Mouse (Mus musculus) CH12.LX (cell line): ENCODE results near the gene Wdr37. TPM values are rescaled to one million over a fixed set of nuclear protein-coding genes. Genes with fewer than 3 reads are reported as not detected.
A peak's percentile ranks its signal among the peaks of the same experiment; 100 is the strongest.

Source experiments
- DNase-seq: peaks from one replicate; pipeline ENCODE4 v3.0.0-alpha.2; 2013; ENCODE audit errors: extremely low read depth
- H3K27ac ChIP-seq: 2 replicates; pipeline ENCODE4 v1.5.1; 2012; ENCODE audit warnings: low read depth, mild to moderate bottlenecking, control low read depth, moderate library complexity; ENCODE audit not compliant: insufficient read depth
- H3K27me3 ChIP-seq: replicated peaks from 2 replicates; pipeline ENCODE3; 2012; ENCODE audit warnings: inconsistent platforms
- H3K36me3 ChIP-seq, 2 experiments: replicated peaks in 1 of 2; 2 replicates each; pipeline versions ENCODE3 to v1.6.1; 2012; ENCODE audit warnings: inconsistent platforms in 1 of 2, low read length in 1 of 2, mild to moderate bottlenecking in 1 of 2, mixed read lengths in 1 of 2, moderate library complexity in 1 of 2; ENCODE audit not compliant: control insufficient read depth in 1 of 2, insufficient read depth in 1 of 2
- H3K4me1 ChIP-seq, 2 experiments: 2 replicates each; pipeline ENCODE4 v1.6.1; 2012; ENCODE audit warnings: inconsistent platforms in 1 of 2, moderate library complexity in 1 of 2; ENCODE audit not compliant: insufficient read depth in 2 of 2, control insufficient read depth in 1 of 2
- H3K4me2 ChIP-seq: 2 replicates; pipeline ENCODE4 v1.6.1; 2012; ENCODE audit warnings: low read depth, mild to moderate bottlenecking, control low read depth; ENCODE audit not compliant: poor library complexity, insufficient read depth, severe bottlenecking
- H3K4me3 ChIP-seq, 3 experiments: fragments of 150-350 bp in 1 of 3; sonication (generic) in 1 of 3; replicated peaks in 1 of 3; 2 replicates each; pipeline versions ENCODE3 to v1.5.1; 2011 to 2012; ENCODE audit warnings: low read depth in 2 of 3, low read length in 2 of 3, mild to moderate bottlenecking in 2 of 3, moderate library complexity in 2 of 3, control low read depth in 1 of 3, improper control_type of control experiment in 1 of 3, inconsistent platforms in 1 of 3, mixed read lengths in 1 of 3; ENCODE audit not compliant: poor library complexity in 1 of 3
- H3K79me2 ChIP-seq: replicated peaks from 2 replicates; pipeline ENCODE4 v1.6.1; 2012; ENCODE audit warnings: mild to moderate bottlenecking, moderate library complexity; ENCODE audit not compliant: control insufficient read depth, poor library complexity, insufficient read depth, severe bottlenecking; ENCODE audit errors: extremely low read depth
- H3K9ac ChIP-seq: 2 replicates; pipeline ENCODE4 v1.6.1; 2012; ENCODE audit warnings: low read depth, mild to moderate bottlenecking, control low read depth, moderate library complexity; ENCODE audit not compliant: insufficient read depth
- H3K9me3 ChIP-seq: replicated peaks from 2 replicates; pipeline ENCODE3; 2012; ENCODE audit warnings: low read length, inconsistent platforms, mixed read lengths
- CHD1 ChIP-seq: IDR thresholded peaks from 2 replicates; pipeline ENCODE4 v1.6.1; 2012; ENCODE audit warnings: low read depth, low read length, improper control_type of control experiment, inconsistent platforms
- CHD2 ChIP-seq: IDR thresholded peaks from 2 replicates; pipeline ENCODE4 v1.6.1; 2011; ENCODE audit warnings: low read length, improper control_type of control experiment
- CTCF ChIP-seq, 2 experiments: IDR thresholded peaks in 1 of 2; conservative IDR thresholded peaks in 1 of 2; 2 replicates each; pipeline ENCODE4 v1.5.1; 2011 to 2012; ENCODE audit warnings: low read depth in 2 of 2, low read length in 2 of 2, improper control_type of control experiment in 1 of 2, inconsistent platforms in 1 of 2, mild to moderate bottlenecking in 1 of 2, moderate library complexity in 1 of 2
- E2F4 ChIP-seq: IDR thresholded peaks from 2 replicates; pipeline ENCODE4 v1.6.1; 2011; ENCODE audit warnings: low read depth, low read length, improper control_type of control experiment; ENCODE audit not compliant: insufficient replicate concordance
- ETS1 ChIP-seq: conservative IDR thresholded peaks from 2 replicates; pipeline ENCODE4 v1.6.1; 2012; ENCODE audit warnings: low read depth, mild to moderate bottlenecking, inconsistent platforms, low read length, improper control_type of control experiment, moderate library complexity
- JUN ChIP-seq: IDR thresholded peaks from 2 replicates; pipeline ENCODE4 v1.6.1; 2011; ENCODE audit warnings: low read depth, mild to moderate bottlenecking, low read length, improper control_type of control experiment, moderate library complexity; ENCODE audit not compliant: insufficient read depth
- JUND ChIP-seq: conservative IDR thresholded peaks from 2 replicates; pipeline ENCODE4 v1.6.1; 2011; ENCODE audit warnings: low read depth, low read length, improper control_type of control experiment
- MAX ChIP-seq: IDR thresholded peaks from 2 replicates; pipeline ENCODE4 v1.6.1; 2011; ENCODE audit warnings: low read length, improper control_type of control experiment
- MEF2A ChIP-seq: IDR thresholded peaks from 2 replicates; pipeline ENCODE4 v1.6.1; 2014; ENCODE audit warnings: low read depth, mild to moderate bottlenecking, inconsistent platforms, low read length, improper control_type of control experiment, borderline replicate concordance
- MYC ChIP-seq: IDR thresholded peaks from 2 replicates; pipeline ENCODE4 v1.6.1; 2011; ENCODE audit warnings: low read depth, mild to moderate bottlenecking, improper control_type of control experiment, low read length
- NELFE ChIP-seq: IDR thresholded peaks from 2 replicates; pipeline ENCODE4 v1.6.1; 2011; ENCODE audit warnings: low read depth, low read length, improper control_type of control experiment
- NRF1 ChIP-seq: IDR thresholded peaks from 2 replicates; pipeline ENCODE4 v1.6.1; 2014; ENCODE audit warnings: low read depth, mild to moderate bottlenecking, inconsistent platforms, low read length, improper control_type of control experiment, moderate library complexity
- PAX5 ChIP-seq: IDR thresholded peaks from 2 replicates; pipeline ENCODE4 v1.6.1; 2012; ENCODE audit warnings: low read length, inconsistent platforms, mixed read lengths
- POLR2AphosphoS2 ChIP-seq: IDR thresholded peaks from 2 replicates; pipeline ENCODE4 v1.6.1; 2011; ENCODE audit warnings: low read depth, low read length, improper control_type of control experiment
- RAD21 ChIP-seq: IDR thresholded peaks from 2 replicates; pipeline ENCODE4 v1.6.1; 2011; ENCODE audit warnings: low read depth, mild to moderate bottlenecking, low read length, improper control_type of control experiment, moderate library complexity
- SIN3A ChIP-seq: IDR thresholded peaks from 2 replicates; pipeline ENCODE4 v1.6.1; 2012; ENCODE audit warnings: low read length, improper control_type of control experiment, inconsistent platforms
- SMC3 ChIP-seq: IDR thresholded peaks from 2 replicates; pipeline ENCODE4 v1.6.1; 2011; ENCODE audit warnings: low read depth, low read length, improper control_type of control experiment
- TCF12 ChIP-seq: IDR thresholded peaks from 2 replicates; pipeline ENCODE4 v1.6.1; 2014; ENCODE audit warnings: low read depth, mild to moderate bottlenecking, inconsistent platforms, low read length, improper control_type of control experiment
- UBTF ChIP-seq: IDR thresholded peaks from 2 replicates; pipeline ENCODE4 v1.6.1; 2012; ENCODE audit warnings: low read depth, mild to moderate bottlenecking, inconsistent platforms, low read length, improper control_type of control experiment, moderate library complexity
- USF1 ChIP-seq: IDR thresholded peaks from 2 replicates; pipeline ENCODE4 v1.6.1; 2014; ENCODE audit warnings: low read depth, mild to moderate bottlenecking, inconsistent platforms, low read length, improper control_type of control experiment
- ZKSCAN1 ChIP-seq: IDR thresholded peaks from 2 replicates; pipeline ENCODE4 v1.6.1; 2012; ENCODE audit warnings: low read depth, inconsistent platforms, low read length, improper control_type of control experiment, borderline replicate concordance
- dilution Hi-C: fragments of 300-500 bp; cut with MboI; formaldehyde crosslinking; loops from 2 replicates; pipeline ENCODE4 v1.14.3; 2020; ENCODE audit warnings: low sequenced_read_pairs; ENCODE audit not compliant: extremely low pct_unique_long_range_greater_than_20kb, extremely low pct_ligation_motif_present
- in situ Hi-C: fragments of 300-500 bp; cut with MboI; formaldehyde crosslinking; loops from 3 replicates; pipeline ENCODE4 v1.14.3; 2019; ENCODE audit warnings: low sequenced_read_pairs, low pct_ligation_motif_present, low pct_unique_long_range_greater_than_20kb, mixed read lengths
- polyA plus RNA-seq: library from polyadenylated mRNA; unstranded; fragments of >175 nt; gene quantifications from 2 replicates; pipeline ENCODE4 v1.2.1, GENCODE M21; 2012; ENCODE audit warnings: low read depth; ENCODE audit not compliant: insufficient read length
- total RNA-seq, 2 experiments: library from RNA; depleted of rRNA; stranded (reverse); fragments of 300-350 nt in 1 of 2; fragments of >200 nt in 1 of 2; gene quantifications; 2 replicates each; pipeline ENCODE4 v1.2.3; 2012 to 2014

Wdr37 gene
- total and polyA plus RNA-seq, 3 experiments, result 11.8 to 24.2 (median 13.4) TPM

- peak; percentile 88 for DNase-seq
- H3K4me3 ChIP-seq, result no peak overlapping the region
- H3K27ac ChIP-seq, result no peak overlapping the region
- no peaks in the 10 kb centered on the region for H3K36me3 ChIP-seq
- in situ Hi-C loops, result no loop called here
- H3K79me2 ChIP-seq, result no peaks in the 10 kb centered on the region
- no peak overlapping the region for H3K4me2 ChIP-seq
- 0 out of 4 replicates have a peak, but pooled peaks cover 0 to 2% of the 10 kb centered on the region in 2 experiments for H3K4me1 ChIP-seq
- H3K9ac ChIP-seq, result no peak overlapping the region
- no peaks in the 10 kb centered on the region for H3K9me3 ChIP-seq
- dilution Hi-C loops, result no loop called here
- H3K27me3 ChIP-seq, result no peaks in the 10 kb centered on the region
- TF ChIP-seq JUND (no peak), CHD2 (no peak), ETS1 (no peak), SMC3 (peak; percentile 45), CTCF (conservative IDR thresholded peaks at IDR 0.05 in 1 of 2, IDR thresholded peaks at IDR 0.05 in 1 of 2; ENCODE audit: low read depth in 2 of 2, low read length in 2 of 2) (peak; percentile 58 to 82), ZKSCAN1 (no peak), RAD21 (peak; percentile 58), POLR2AphosphoS2 (no peak), E2F4 (0 out of 2 replicates have a peak, but pooled peaks have one; percentile 37), MYC (peak; percentile 33; the same call in 1 of the 2 replicates)
Observed at GRCm38 (mm10) chr13:8780441-8780840, 91.3 kb downstream of the Wdr37 start.

- H3K27ac ChIP-seq, result no peak overlapping the region
- H3K4me2 ChIP-seq, result no peak overlapping the region
- no peak for TF ChIP-seq MEF2A
- no peak for TF ChIP-seq UBTF
- TF ChIP-seq NELFE, result no peak
- no peak for TF ChIP-seq ZKSCAN1
- TF ChIP-seq TCF12, result no peak
- no peak for TF ChIP-seq MAX
- TF ChIP-seq SIN3A, result no peak
- TF ChIP-seq CHD2, result no peak
- no peak for TF ChIP-seq PAX5
- TF ChIP-seq USF1, result no peak
- no peak for TF ChIP-seq CHD1
- no peak for TF ChIP-seq JUN
- TF ChIP-seq NRF1, result no peak
- TF ChIP-seq POLR2AphosphoS2, result no peak
- H3K4me1 ChIP-seq, result peaks cover 2 to 7% of the 10 kb centered on the region in 2 experiments; a peak in 1 of 4 replicates
- H3K4me3 ChIP-seq, result no peak overlapping the region
- no peaks in the 10 kb centered on the region for H3K79me2 ChIP-seq
- dilution Hi-C loops (no loop called here), in situ Hi-C loops (no loop called here)
- no peaks in the 10 kb centered on the region for H3K27me3 ChIP-seq
- no peak for DNase-seq
- H3K9ac ChIP-seq, result no peak overlapping the region
- H3K9me3 ChIP-seq, result peaks cover 5% of the 10 kb centered on the region
- no peaks in the 10 kb centered on the region for H3K36me3 ChIP-seq
Observed at GRCm38 (mm10) chr13:8770616-8771015, 101.1 kb downstream of the Wdr37 start.
